Mouse (Mus musculus) midbrain, embryonic 14.5 days (tissue): ENCODE measurements around the gene Atp6v0a1. TPM values are rescaled to one million over a fixed set of nuclear protein-coding genes. Genes with fewer than 3 reads are reported as not detected.
A peak's percentile ranks its signal among the peaks of the same experiment; 100 is the strongest.

Experiments used
- ATAC-seq: fragments of 200-750 bp; cut with Nextera tagmentation; 2 replicates; pipeline ENCODE4 v1.8.0; 2017; ENCODE audit warnings: moderate number of reproducible peaks, moderate library complexity; ENCODE audit not compliant: low FRiP score, low TSS enrichment
- DNase-seq: peaks from one replicate; pipeline ENCODE4 v3.0.0-alpha.2; 2015
- H3K27ac ChIP-seq: fragments of 300-500 bp; sonication (generic); replicated peaks from 2 replicates; pipeline ENCODE4 v1.5.1; 2014; ENCODE audit warnings: mild to moderate bottlenecking, low read depth, low read length, moderate library complexity
- H3K27me3 ChIP-seq: fragments of 300-500 bp; sonication (generic); 2 replicates; pipeline ENCODE4 v1.6.1; 2014; ENCODE audit warnings: low read length, control low read depth, mixed read lengths; ENCODE audit not compliant: control insufficient read depth, insufficient read depth
- H3K36me3 ChIP-seq: fragments of 300-500 bp; sonication (generic); 2 replicates; pipeline ENCODE4 v1.6.1; 2014; ENCODE audit warnings: low read length, control low read depth; ENCODE audit not compliant: control insufficient read depth, insufficient read depth
- H3K4me1 ChIP-seq: fragments of 300-500 bp; sonication (generic); 2 replicates; pipeline ENCODE4 v1.6.1; 2014; ENCODE audit warnings: mild to moderate bottlenecking, antibody characterized with exemption, low read length, control low read depth; ENCODE audit not compliant: control insufficient read depth, insufficient read depth
- H3K4me2 ChIP-seq: fragments of 300-500 bp; sonication (generic); 2 replicates; pipeline ENCODE4 v1.6.1; 2014; ENCODE audit warnings: mild to moderate bottlenecking, low read length, moderate library complexity
- H3K4me3 ChIP-seq: fragments of 300-500 bp; sonication (generic); replicated peaks from 2 replicates; pipeline ENCODE4 v1.5.1; 2014; ENCODE audit warnings: low read depth, low read length
- H3K9ac ChIP-seq: fragments of 300-500 bp; sonication (generic); replicated peaks from 2 replicates; pipeline ENCODE4 v1.6.1; 2014; ENCODE audit warnings: mild to moderate bottlenecking, low read length, moderate library complexity
- H3K9me3 ChIP-seq: fragments of 300-500 bp; sonication (generic); 2 replicates; pipeline ENCODE4 v1.6.1; 2016; ENCODE audit warnings: low read length, control low read depth, mixed read lengths; ENCODE audit not compliant: control insufficient read depth
- WGBS: fragments of 180-500 bp; shearing (Covaris S2); extraction: QIAGEN DNeasy Blood & Tissue Kit; methylation state at CpG from one replicate; pipeline ENCODE4 v1.1.7; 2014; 5-methylcytosine and 5-hydroxymethylcytosine counted together
- polyA plus RNA-seq: library from polyadenylated mRNA; unstranded; fragments of >200 nt; fragmentation: Nextera tagmentation; extraction: Ambion mirVana; gene quantifications from 2 replicates; pipeline ENCODE4 v1.2.1, GENCODE M21; 2014

The Atp6v0a1 gene
- polyA plus RNA-seq, 1 experiment from 2014 or later = 115 TPM

DNA sequence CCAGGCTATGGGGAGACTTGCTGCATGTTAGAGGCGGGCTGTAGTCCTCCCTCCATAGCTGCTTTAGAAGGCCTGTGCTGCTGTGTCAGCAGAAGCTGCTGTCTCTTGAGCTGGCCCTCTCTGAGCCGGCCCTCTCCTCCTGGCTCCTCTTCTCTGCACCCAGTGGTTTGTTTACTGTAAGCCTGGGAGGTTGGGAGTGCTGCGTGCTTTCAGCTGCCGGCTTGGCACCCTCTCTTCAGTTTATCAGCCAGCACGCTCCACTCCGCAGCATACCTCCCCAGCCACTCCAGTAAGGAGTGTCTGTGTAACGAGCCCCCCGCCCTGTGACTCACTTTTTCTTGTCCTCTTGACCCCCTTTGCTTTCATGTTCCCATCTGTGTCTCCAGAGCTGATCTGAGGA is 47.6 kb downstream of the Atp6v0a1 start:
- peaks cover 85% of the 10 kb centered on the region for H3K36me3 ChIP-seq

GRCm38 (mm10) chr11:101057860-101058259 is 48.6 kb downstream of the Atp6v0a1 start:
- Histone ChIP-seq H3K36me3 (peaks cover 85% of the 10 kb centered on the region), H3K27me3 (no peaks in the 10 kb centered on the region), H3K4me2 (no peak overlapping the region), H3K27ac (no peak overlapping the region), H3K9me3 (no peaks in the 10 kb centered on the region), H3K4me1 (no peaks in the 10 kb centered on the region), H3K4me3 (no peak overlapping the region), H3K9ac (no peak overlapping the region)
- ATAC-seq (no peak), DNase-seq (peak; percentile 89)
- 31% methylated on average over 5 of the region's 5 CpGs for whole genome bisulfite sequencing

More for the DNA sequence above, 47.6 kb downstream of the Atp6v0a1 start:
- Histone ChIP-seq H3K27me3 (no peaks in the 10 kb centered on the region), H3K4me2 (no peak overlapping the region), H3K9ac (no peak overlapping the region), H3K27ac (no peak overlapping the region), H3K4me3 (no peak overlapping the region), H3K9me3 (no peaks in the 10 kb centered on the region), H3K4me1 (no peaks in the 10 kb centered on the region)
- DNase-seq (no peak), ATAC-seq (no peak)
- 61% methylated on average over 8 of the region's 8 CpGs for WGBS

DNA sequence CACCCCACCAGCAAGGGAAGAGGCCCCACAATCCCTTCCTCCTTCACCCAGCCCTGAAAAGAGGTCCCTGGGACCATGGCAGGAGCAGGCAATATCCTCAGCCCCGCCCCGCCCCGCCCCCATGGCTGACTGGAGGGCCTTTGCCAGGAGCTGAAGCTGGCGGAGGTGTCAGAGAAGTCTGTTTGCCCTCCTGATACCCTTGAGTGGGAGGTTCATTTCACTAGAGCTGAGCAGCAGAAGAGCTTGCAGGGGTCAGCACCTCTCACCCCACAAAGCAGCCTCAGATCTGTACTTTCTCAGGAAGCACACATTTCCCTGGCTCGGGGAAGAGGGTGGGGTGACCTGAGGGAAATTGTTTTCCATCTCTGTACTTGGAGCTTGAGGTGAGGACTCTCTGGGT is 49.5 kb downstream of the Atp6v0a1 start:
- no peak overlapping the region for H3K4me3 ChIP-seq
- ATAC-seq = no peak
- H3K36me3 ChIP-seq = peaks cover 86% of the 10 kb centered on the region
- no peak overlapping the region for H3K9ac ChIP-seq
- H3K4me1 ChIP-seq = no peaks in the 10 kb centered on the region
- no peak overlapping the region for H3K4me2 ChIP-seq
- H3K9me3 ChIP-seq = no peaks in the 10 kb centered on the region
- no peak for DNase-seq
- WGBS = 78% methylated on average over 5 of the region's 5 CpGs
- no peaks in the 10 kb centered on the region for H3K27me3 ChIP-seq
- H3K27ac ChIP-seq = 0 out of 2 replicates have a peak overlapping the region, but pooled peaks have one; percentile 8

DNA sequence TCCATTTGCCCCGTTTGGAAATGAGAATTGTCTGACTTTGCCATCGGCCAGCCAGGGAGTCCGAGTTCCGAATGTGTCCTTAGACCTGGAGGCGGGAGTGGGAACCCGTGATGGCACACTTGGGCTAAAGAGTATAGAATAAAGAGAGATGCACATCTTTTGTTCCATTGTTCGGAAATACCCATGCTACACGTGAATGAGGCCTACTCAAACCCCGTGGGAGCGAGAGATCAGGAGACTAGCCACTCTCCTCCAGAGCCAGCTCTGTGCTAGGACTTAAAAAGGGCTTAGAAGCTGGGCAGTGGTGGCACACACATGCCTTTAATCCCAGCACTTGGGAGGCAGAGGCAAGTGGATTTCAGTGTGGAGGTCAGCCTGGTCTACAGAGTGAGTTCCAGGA is 50.2 kb downstream of the Atp6v0a1 start:
- ATAC-seq (no peak), DNase-seq (no peak)
- Histone ChIP-seq H3K27me3 (no peaks in the 10 kb centered on the region), H3K36me3 (peaks cover 85% of the 10 kb centered on the region), H3K4me3 (no peak overlapping the region), H3K4me1 (no peaks in the 10 kb centered on the region), H3K27ac (0 out of 2 replicates have a peak overlapping the region, but pooled peaks have one; percentile 13), H3K9me3 (no peaks in the 10 kb centered on the region), H3K9ac (no peak overlapping the region), H3K4me2 (no peak overlapping the region)
- 69% methylated on average over 10 of the region's 10 CpGs for WGBS

DNA sequence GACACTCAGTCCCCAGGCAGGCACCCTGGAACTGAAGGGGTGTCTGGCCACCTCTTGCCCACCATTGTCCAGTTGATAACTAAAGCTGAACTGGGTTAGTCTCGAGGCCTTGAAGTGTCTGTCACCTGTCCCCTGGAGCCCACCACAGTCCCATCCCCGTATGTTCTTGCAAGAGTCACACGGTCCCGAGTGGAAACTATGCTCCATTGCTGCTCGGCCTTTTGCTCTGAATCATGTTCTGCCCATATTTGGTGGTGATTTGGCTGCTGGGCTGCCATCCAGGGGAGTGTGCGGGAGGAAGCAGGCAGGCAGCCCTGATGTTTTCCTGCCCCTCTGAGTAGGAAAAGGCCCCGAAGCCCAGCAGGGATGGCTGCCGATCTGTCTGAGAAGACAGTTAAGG is 50.9 kb downstream of the Atp6v0a1 start:
- no peak overlapping the region for H3K9ac ChIP-seq
- DNase-seq = no peak
- no peak for ATAC-seq
- H3K27ac ChIP-seq = 0 out of 2 replicates have a peak overlapping the region, but pooled peaks have one; percentile 13
- WGBS = 88% methylated on average over 8 of the region's 8 CpGs
- no peak overlapping the region for H3K4me3 ChIP-seq
- no peaks in the 10 kb centered on the region for H3K4me1 ChIP-seq
- H3K4me2 ChIP-seq = no peak overlapping the region
- no peaks in the 10 kb centered on the region for H3K27me3 ChIP-seq
- H3K36me3 ChIP-seq = peaks cover 79% of the 10 kb centered on the region
- H3K9me3 ChIP-seq = no peaks in the 10 kb centered on the region

- ATAC-seq (no peak), DNase-seq (no peak)
- no peak overlapping the region for H3K4me2 ChIP-seq
- peaks cover 70% of the 10 kb centered on the region for H3K36me3 ChIP-seq
- no peak overlapping the region for H3K9ac ChIP-seq
- no peaks in the 10 kb centered on the region for H3K27me3 ChIP-seq
- no peaks in the 10 kb centered on the region for H3K9me3 ChIP-seq
- no peaks in the 10 kb centered on the region for H3K4me1 ChIP-seq
- no peak overlapping the region for H3K4me3 ChIP-seq
- WGBS = 92% methylated on average over 5 of the region's 5 CpGs
- no peak overlapping the region for H3K27ac ChIP-seq
Measured at GRCm38 (mm10) chr11:101061049-101061448, 51.8 kb downstream of the Atp6v0a1 start.

GRCm38 (mm10) chr11:101062165-101062884 is 53.1 kb downstream of the Atp6v0a1 start:
- no peak for DNase-seq
- no peaks in the 10 kb centered on the region for H3K27me3 ChIP-seq
- H3K9me3 ChIP-seq = no peaks in the 10 kb centered on the region
- 0 out of 2 replicates have a peak overlapping the region, but pooled peaks have one; percentile 26 for H3K27ac ChIP-seq
- WGBS = 78% methylated on average over 12 of the region's 12 CpGs
- peaks cover 57% of the 10 kb centered on the region for H3K36me3 ChIP-seq
- H3K4me2 ChIP-seq = no peak overlapping the region
- no peak overlapping the region for H3K4me3 ChIP-seq
- H3K4me1 ChIP-seq = no peaks in the 10 kb centered on the region
- no peak overlapping the region for H3K9ac ChIP-seq
- ATAC-seq = no peak

DNA sequence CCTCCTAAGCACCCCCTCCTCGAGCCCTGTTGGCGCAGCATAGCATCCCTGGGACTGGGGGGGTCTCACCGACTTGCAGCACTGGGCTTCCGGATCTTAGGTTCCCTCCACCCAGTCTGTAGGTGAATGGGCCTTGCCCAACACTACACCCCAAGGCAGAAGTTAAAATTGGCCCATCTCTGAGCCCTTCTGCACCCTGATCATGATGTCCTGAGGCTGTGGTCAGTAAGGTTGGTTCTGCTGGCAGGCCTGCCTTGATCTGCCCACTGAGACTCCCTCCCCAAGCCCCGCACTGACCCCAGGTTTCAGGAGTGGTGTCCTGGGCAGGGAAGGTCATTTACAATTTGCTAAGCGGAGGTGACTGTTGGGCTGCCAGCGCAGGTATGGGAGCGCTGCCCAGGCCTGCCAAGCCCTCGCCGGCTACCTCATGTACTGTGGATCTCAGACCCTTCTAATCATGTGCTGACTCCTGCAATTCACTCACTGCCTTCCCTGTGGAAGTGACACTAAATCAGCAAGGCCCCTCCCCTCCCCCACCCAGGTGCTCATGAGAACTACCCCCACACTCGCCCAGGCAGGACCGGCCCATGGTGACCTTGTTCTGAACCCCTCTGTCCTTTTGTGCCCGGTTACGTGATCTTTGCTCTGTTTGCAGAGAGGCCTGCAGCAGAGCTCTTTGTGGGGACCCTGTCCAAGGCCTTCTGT is 53.9 kb downstream of the Atp6v0a1 start:
- H3K4me3 ChIP-seq = no peak overlapping the region
- DNase-seq (no peak), ATAC-seq (no peak)
- H3K27me3 ChIP-seq = no peaks in the 10 kb centered on the region
- H3K9ac ChIP-seq = no peak overlapping the region
- H3K27ac ChIP-seq = 0 out of 2 replicates have a peak overlapping the region, but pooled peaks have one; percentile 26
- 86% methylated on average over 14 of the region's 14 CpGs for WGBS
- no peaks in the 10 kb centered on the region for H3K9me3 ChIP-seq
- peaks cover 53% of the 10 kb centered on the region for H3K36me3 ChIP-seq
- no peaks in the 10 kb centered on the region for H3K4me1 ChIP-seq
- H3K4me2 ChIP-seq = no peak overlapping the region
